Mouse (Mus musculus) embryo, embryonic 11.5 days (tissue): ENCODE results near the gene Tsku.

Source experiments
- DNase-seq: peaks from one replicate; pipeline ENCODE4 v3.0.0-alpha.2; 2012; ENCODE audit warnings: low read depth, low spot score

Gene Tsku

GRCm38 (mm10) chr7:98361063-98361652 lies at the start of gene Tsku:
TSS of gene Tsku (minus strand) at chr7:98361328.
- peak; percentile 94 for DNase-seq

GRCm38 (mm10) chr7:98407615-98408014 lies 46.5 kb upstream of the Tsku start:
- DNase-seq = no peak

- no peak for DNase-seq
Measured at GRCm38 (mm10) chr7:98403996-98404395, 42.9 kb upstream of the Tsku start.

- no peak for DNase-seq
Measured at GRCm38 (mm10) chr7:98402582-98403574, 41.8 kb upstream of the Tsku start.

GRCm38 (mm10) chr7:98392466-98393201 lies 31.5 kb upstream of the Tsku start:
- no peak for DNase-seq

- no peak for DNase-seq
Measured at GRCm38 (mm10) chr7:98391351-98391936, 30.3 kb upstream of the Tsku start.

GRCm38 (mm10) chr7:98390486-98390885 lies 29.4 kb upstream of the Tsku start:
- no peak for DNase-seq

GRCm38 (mm10) chr7:98389656-98390055 lies 28.5 kb upstream of the Tsku start:
- no peak for DNase-seq

GRCm38 (mm10) chr7:98388881-98389501 lies 27.9 kb upstream of the Tsku start:
- DNase-seq = no peak

GRCm38 (mm10) chr7:98387201-98387600 lies 26.1 kb upstream of the Tsku start:
- no peak for DNase-seq

- DNase-seq = no peak
Measured at GRCm38 (mm10) chr7:98385168-98385567, 24.0 kb upstream of the Tsku start.

GRCm38 (mm10) chr7:98383337-98383736 lies 22.2 kb upstream of the Tsku start:
- DNase-seq = no peak

GRCm38 (mm10) chr7:98382784-98383183 lies 21.7 kb upstream of the Tsku start:
- no peak for DNase-seq

- no peak for DNase-seq
Measured at GRCm38 (mm10) chr7:98380224-98380925, 19.2 kb upstream of the Tsku start.

- DNase-seq = no peak
Measured at GRCm38 (mm10) chr7:98379232-98379631, 18.1 kb upstream of the Tsku start.

GRCm38 (mm10) chr7:98377257-98377656 lies 16.1 kb upstream of the Tsku start:
- no peak for DNase-seq

- no peak for DNase-seq
Measured at GRCm38 (mm10) chr7:98371161-98371560, 10.0 kb upstream of the Tsku start.

GRCm38 (mm10) chr7:98369762-98370369 lies 8.7 kb upstream of the Tsku start:
- DNase-seq = no peak

- DNase-seq = no peak
Measured at GRCm38 (mm10) chr7:98361662-98362061, 534 bp upstream of the Tsku start.

- DNase-seq = no peak
Measured at GRCm38 (mm10) chr7:98360621-98360990, 522 bp downstream of the Tsku start.
